Mouse (Mus musculus): Measurements from ENCODE around the gene Pacsin2.

Gene Pacsin2

DNA sequence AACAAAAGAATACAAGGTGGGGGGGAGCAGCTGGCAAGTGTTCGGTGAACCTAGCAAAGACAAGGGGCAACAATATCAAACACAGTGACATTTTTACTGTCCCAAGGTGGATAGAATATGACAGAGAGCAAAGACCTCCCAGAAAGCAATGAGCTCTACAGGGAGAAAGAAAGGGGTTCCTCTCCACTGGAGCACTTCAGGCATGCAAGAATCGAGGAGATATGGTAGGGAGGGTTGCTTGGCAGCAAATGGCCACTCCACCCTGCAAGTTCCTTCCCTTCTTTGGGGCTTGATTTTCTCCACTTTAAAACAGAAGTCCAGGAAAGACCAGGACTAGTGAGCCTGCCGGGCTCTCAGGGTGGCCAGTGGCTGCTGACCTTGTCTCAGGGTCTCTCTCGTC lies 1.9 kb upstream of the Pacsin2 start:
- no peak for TF ChIP-seq GATA4 (IDR thresholded peaks at IDR 0.05; ENCODE audit: insufficient replicate concordance, low read length)

DNA sequence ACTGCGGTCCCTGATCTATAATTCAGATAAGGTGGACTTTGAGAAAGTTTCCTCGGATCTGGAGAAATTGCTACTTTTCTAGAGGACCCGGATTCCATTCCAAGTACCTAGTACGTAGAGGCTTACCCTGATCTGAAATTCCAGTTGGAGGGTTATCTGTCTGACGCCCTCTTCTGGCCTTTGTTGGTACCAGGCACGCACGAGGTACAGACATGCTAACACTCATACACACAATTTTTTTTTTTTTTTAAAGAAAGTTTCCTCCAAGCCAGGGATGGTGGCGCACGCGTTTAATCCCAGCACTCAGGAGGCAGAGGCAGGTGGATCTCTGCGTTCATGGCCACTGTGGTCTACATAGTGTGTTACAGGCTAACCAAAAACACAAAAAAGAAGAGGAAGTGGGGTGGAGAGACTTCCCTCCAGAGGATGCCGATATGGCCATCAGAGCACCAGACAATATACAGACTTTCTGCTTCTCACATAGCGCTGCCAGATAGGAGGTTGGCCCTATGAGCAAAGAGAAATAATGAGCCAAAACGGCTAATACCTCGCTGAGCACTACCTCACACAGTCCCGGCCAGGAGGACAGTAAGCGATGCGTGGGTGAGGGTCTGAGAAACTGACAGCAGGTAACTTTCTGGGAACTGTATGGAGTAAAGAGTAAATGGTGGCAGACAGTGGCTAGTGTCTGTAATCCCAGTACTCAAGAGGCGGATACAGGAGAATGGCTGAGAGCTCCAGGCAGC lies 672 bp upstream of the Pacsin2 start:
- no peak for TF ChIP-seq GATA4 (IDR thresholded peaks at IDR 0.05; ENCODE audit: insufficient replicate concordance, low read length)

DNA sequence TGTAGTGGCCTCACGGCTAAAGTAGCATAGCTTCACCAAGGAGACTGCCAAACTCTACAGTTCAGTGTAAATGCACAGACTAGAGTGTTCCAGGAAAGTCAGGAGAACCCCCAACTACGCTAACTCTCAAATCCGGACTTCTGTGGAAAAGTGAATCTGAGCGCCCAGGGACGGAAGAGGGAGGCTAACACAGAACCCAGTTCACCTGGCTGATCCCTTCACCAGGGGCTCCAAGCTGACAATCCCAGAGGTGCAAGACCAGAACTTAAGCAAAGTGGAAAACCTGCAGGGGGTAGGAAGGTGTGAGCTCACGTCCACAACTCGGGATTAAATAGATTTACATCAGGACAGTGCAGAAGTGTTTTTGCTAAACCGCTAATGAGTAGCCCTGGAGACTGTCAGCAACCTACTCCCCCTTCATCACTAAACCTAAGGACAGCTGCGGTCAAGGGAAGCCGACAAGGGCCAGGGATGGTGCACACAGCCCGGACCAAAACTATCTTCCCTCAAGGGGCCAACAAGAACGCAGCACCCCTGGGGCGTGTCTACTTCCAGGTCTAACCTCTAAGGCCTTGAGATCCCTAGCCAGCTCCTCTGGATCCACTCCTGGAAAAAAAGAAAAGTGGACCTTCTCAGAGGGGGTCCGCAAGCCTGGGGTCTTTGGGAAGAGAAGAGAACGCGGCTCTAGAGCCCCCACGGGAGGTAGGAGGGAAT lies 880 bp downstream of the Pacsin2 start:
- no peak for TF ChIP-seq GATA4 (IDR thresholded peaks at IDR 0.05; ENCODE audit: insufficient replicate concordance, low read length)

DNA sequence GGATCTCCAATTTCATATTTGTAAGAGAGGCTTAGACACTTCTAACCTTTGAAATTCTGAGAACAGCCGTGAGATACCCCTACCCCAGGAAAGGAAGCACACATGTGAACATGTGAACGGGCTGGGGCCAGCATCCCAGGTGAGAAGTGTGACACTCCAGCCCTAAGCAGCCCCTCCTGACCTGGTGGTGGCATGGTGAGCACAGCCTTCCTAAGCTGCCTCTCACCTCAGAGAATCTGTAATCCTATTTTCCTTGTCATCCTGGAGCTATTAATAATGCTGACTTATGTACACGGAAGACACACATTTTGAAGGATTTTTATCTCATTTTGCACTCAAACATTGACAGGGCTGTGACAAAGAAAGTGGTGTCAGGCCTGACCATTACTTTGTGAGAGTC lies 3.5 kb downstream of the Pacsin2 start:
- TF ChIP-seq GATA4 (IDR thresholded peaks at IDR 0.05; ENCODE audit: insufficient replicate concordance, low read length) = no peak

GRCm38 (mm10) chr15:83457541-83457940 lies 6.9 kb downstream of the Pacsin2 start:
- no peak for TF ChIP-seq GATA4 (IDR thresholded peaks at IDR 0.05; ENCODE audit: insufficient replicate concordance, low read length)

DNA sequence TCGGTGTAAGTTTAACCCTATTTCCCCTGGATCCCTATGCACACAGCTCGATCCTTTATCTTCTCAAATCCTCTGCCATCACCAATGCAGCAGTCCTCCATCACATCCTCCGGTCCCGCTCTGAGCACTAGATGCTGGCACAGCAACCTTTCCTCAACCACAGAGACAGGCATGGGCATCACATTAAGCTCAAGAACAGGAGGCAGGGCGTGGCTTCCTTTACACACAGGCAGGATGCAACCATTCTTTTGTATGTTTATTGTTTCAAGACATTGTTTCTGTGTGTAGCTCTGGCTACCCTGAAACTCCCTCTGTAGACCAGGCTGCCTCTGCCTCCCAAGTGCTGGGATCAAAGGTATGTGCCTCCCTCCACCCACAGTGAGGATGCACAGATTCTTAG lies 8.8 kb downstream of the Pacsin2 start:
- TF ChIP-seq GATA4 (IDR thresholded peaks at IDR 0.05; ENCODE audit: insufficient replicate concordance, low read length) = no peak

DNA sequence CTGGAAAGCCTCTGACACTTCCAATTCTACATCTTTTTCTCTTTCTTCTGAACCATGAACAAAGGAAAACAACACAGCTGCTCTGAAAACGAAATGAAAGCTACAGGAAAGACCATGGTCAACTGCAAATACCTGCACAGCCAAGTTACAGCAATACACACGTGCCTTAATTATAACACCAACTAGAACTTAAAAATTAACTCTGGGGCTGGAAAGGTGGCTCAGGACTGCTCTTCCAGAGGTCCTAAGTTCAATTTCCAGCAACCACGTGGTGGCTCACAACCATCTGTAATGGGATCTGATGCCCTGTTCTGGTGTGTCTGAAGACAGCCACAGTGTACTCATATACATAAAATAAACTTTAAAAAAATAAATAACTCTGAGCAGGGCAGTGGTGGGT lies 9.4 kb downstream of the Pacsin2 start:
- no peak for TF ChIP-seq GATA4 (IDR thresholded peaks at IDR 0.05; ENCODE audit: insufficient replicate concordance, low read length)

- TF ChIP-seq GATA4 (IDR thresholded peaks at IDR 0.05; ENCODE audit: insufficient replicate concordance, low read length) = no peak
These were observed 10.0 kb downstream of the Pacsin2 start for GRCm38 (mm10) chr15:83454419-83454818.

GRCm38 (mm10) chr15:83453879-83454278 lies 10.5 kb downstream of the Pacsin2 start:
- no peak for TF ChIP-seq GATA4 (IDR thresholded peaks at IDR 0.05; ENCODE audit: insufficient replicate concordance, low read length)

GRCm38 (mm10) chr15:83452219-83452760 lies 12.1 kb downstream of the Pacsin2 start:
- TF ChIP-seq GATA4 (IDR thresholded peaks at IDR 0.05; ENCODE audit: insufficient replicate concordance, low read length) = no peak

- no peak for TF ChIP-seq GATA4 (IDR thresholded peaks at IDR 0.05; ENCODE audit: insufficient replicate concordance, low read length)
These were observed 12.7 kb downstream of the Pacsin2 start for GRCm38 (mm10) chr15:83451621-83452210.

DNA sequence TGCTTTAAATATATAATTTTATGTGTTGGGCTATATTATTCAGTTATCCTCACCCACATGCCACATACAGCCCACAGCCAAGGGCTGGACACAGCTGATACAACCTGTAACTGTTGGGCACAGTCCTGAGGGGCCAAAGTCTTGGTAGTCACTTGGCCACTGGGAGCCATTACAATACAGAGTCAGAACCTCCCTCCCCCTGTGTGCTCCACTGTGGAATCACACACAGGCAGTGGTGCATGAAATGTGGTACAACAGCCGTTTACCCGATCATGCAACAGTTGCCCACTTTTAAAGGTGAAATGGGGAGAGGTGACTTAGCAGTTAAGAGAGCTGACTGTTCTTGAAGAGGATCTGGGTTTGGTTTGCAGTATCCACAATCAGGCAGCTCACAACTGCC lies 14.4 kb downstream of the Pacsin2 start:
- no peak for TF ChIP-seq GATA4 (IDR thresholded peaks at IDR 0.05; ENCODE audit: insufficient replicate concordance, low read length)

GRCm38 (mm10) chr15:83448646-83449045 lies 15.8 kb downstream of the Pacsin2 start:
- no peak for TF ChIP-seq GATA4 (IDR thresholded peaks at IDR 0.05; ENCODE audit: insufficient replicate concordance, low read length)

GRCm38 (mm10) chr15:83447791-83448544 lies 16.4 kb downstream of the Pacsin2 start:
- TF ChIP-seq GATA4 (IDR thresholded peaks at IDR 0.05; ENCODE audit: insufficient replicate concordance, low read length) = no peak

DNA sequence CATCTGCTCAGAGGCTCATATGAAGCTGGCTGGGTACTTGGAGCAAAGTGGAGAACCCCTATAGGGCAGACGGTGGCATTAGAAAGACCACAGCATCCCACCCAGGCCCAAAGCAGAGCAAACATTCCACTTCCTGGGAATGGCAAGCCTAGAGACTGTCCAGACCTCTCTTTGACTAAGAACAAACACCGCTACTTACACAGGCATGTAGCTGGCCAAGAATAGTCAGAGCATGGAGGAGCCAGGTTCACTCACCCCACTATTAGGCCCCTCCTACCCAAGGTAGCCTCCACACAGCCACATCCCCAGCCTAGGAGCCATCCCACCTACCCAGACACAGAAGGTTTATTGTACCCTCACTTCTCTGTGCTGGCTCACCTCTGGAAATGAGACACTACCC lies 18.5 kb downstream of the Pacsin2 start:
- TF ChIP-seq GATA4 (IDR thresholded peaks at IDR 0.05; ENCODE audit: insufficient replicate concordance, low read length) = no peak
